Mouse (Mus musculus) fibroblast of lung, adult 2 months (primary cell): ENCODE data around the gene Akap6.
A peak's percentile ranks its signal among the peaks of the same experiment; 100 is the strongest.

Source experiments
- DNase-seq: peaks from one replicate; pipeline ENCODE4 v3.0.0-alpha.2; 2011; ENCODE audit warnings: low read depth

The Akap6 gene

DNA sequence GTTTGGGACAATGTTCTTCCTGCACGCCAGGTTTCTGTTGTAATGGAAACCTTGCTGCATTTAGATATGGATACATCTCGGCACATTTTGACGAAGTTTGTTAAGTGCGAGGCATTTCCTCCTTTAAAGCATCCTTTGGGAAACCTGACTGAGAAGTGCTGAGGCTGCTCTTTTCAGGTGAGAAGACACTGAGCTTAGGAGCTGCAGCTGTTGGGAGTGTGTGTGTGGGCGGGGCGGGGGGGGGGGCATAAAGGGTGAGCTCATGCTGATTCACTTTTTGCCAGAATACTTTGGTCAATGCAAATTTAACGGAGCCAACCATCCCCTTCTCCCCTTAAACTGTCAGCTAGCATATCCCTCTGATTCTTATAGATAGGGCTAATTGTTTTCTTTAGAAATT lies 81.9 kb downstream of the Akap6 start:
- no peak for DNase-seq

DNA sequence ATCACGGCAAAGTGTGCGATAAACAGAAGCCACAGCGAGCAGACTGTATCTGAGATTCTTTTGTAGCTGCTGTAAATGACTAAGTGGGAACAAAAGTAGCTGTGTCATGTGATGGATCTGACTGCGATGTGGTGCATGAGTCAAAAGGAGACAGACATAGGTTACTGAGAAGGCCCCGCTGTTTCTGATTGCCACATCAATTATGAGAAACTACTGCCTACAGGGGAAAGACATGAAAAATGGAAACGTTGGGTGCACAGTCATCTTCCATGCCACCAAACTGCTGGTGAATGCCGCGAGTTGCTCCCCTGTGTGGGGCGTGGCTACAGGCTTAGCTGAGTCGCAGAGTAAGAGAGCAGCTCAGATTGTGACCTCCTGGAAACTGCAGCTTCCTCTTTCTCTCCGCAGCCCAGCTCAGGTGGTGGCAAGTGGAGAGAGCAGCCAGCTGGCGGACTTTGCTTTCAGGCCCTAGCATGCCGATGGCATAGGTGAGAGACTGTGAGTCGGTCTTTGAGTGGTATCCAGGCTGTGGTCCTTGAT lies 83.8 kb downstream of the Akap6 start:
- DNase-seq: peak; percentile 91

GRCm38 (mm10) chr12:52785217-52785616 lies 86.0 kb downstream of the Akap6 start:
- no peak for DNase-seq

GRCm38 (mm10) chr12:52790350-52790768 lies 91.2 kb downstream of the Akap6 start:
- no peak for DNase-seq

GRCm38 (mm10) chr12:52794131-52794530 lies 94.9 kb downstream of the Akap6 start:
- DNase-seq: no peak

DNA sequence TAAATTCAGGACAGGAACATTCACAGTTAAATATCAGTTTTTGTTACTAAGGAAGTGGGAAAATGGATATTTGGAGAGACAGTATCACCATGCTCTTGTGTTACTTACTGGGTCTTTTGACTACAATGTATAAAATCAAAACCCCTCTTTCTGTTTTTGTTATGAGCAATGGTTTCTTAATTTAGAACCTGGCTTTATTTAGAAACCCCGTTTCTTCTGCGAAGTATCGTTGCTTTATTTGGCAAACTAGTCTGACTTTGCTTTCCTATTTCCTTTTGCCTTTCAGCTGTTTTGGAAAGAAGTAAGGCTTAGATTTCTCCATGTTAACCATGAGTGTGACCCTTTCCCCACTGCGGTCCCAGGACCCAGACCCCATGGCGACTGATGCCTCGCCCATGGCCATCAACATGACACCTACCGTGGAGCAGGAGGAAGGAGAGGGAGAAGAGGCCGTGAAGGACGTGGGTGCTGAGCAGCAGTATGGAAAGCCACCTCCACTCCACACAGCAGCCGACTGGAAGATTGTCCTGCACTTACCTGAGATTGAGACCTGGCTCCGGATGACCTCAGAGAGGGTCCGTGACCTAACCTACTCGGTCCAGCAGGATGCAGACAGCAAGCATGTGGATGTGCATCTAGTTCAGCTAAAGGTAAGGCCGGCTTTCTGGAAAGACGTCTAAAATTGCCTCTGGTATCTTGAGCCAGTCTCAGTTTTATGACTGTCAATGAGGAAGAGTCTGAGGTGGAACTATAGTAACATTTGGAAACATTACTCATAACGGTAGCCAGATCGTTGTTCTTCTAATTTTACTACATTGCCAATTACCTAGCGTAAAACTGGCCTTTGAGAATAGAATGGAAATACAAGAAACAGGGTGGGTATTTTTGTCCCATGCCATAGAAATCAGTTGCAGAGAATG lies 96.6 kb downstream of the Akap6 start:
- DNase-seq: no peak

GRCm38 (mm10) chr12:52796471-52796795 lies 97.2 kb downstream of the Akap6 start:
- DNase-seq: no peak

GRCm38 (mm10) chr12:52799717-52800116 lies 100.5 kb downstream of the Akap6 start:
- DNase-seq: no peak

DNA sequence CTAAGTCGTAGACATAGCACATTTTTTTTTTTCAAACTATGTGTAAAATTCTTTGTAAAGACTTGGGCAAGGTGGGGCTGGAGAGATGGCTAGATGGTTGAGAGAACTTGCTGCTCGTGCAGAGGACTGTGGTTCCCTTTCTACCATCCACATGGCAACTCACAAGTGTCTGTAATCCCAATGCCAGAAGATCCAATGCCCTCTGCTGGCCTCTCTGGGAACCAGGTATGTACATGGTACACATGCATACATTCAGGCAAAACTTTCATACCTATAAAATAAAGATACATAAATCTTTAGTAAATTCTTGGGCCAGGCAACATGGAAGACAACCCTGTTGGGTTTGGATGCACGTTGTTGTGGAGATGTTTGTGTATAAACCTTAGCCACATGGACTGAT lies 107.1 kb downstream of the Akap6 start:
- DNase-seq: no peak

- peak; percentile 65 for DNase-seq
These were observed 119.4 kb downstream of the Akap6 start for GRCm38 (mm10) chr12:52818588-52818987.

- no peak for DNase-seq
These were observed 125.6 kb downstream of the Akap6 start for GRCm38 (mm10) chr12:52824774-52825173.

- DNase-seq: peak; percentile 61
These were observed 130.0 kb downstream of the Akap6 start for GRCm38 (mm10) chr12:52828944-52829736.

DNA sequence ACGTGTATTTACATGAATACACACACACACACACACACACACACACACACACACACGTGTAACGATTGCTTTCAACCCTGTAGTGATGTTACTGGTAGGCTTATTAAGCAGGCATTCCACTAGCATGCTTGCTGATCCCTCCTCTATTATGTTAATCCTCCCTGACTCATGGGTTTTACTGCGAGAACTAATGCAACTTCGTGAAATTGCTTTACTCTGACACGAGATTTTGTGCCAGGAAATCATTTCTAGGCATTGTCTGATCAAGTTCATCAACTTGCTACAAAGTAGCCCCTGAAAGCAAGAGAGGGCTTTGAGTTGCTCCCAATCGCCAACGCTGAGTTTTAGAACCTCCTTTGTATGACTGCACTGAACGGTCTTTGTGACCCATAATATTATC lies 132.6 kb downstream of the Akap6 start:
- no peak for DNase-seq

GRCm38 (mm10) chr12:52832230-52832629 lies 133.0 kb downstream of the Akap6 start:
- DNase-seq: no peak

DNA sequence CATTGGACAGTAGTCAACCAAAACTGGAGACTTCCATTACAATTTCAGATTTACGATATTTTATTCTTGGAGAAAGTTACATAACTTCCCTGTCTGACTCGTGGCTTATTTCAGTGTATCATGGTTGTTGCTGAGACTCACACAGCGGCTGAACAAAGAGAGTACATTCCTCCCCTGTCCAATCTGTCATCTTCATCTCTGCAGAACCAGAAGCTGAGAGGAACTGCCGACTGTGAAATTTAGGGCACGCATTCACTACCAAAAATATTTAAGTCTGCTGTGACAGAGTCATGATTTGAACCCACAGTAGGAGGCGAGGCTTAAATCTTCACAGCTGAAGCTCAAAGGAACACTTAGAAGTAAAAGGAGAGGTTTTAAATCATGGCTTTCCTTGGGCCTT lies 134.0 kb downstream of the Akap6 start:
- DNase-seq: no peak

- no peak for DNase-seq
These were observed 134.9 kb downstream of the Akap6 start for GRCm38 (mm10) chr12:52834074-52834473.

DNA sequence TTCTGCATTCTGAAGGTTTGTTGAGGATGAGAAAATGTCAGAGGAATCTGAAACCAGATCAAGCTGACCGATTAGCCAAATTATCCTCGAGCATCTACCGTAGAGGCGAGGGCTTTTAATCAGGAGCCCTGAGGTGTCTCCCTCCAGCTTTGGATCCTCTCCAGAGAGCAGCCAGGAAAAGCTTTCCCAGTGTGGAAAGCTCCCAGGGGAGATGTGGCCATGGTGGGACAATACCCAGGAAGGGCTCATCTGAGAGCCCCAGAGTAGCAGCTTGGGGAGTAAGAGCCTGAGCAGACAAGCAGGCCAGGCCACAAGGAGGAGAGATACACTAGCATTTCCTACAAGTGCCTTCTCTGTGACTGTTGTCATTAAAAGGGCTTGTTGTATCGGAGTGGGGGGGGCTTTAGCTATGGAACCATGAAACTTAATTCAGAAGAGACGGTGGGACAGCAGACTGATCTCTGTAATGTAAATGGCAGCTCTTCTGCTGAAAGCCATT lies 135.6 kb downstream of the Akap6 start:
- no peak for DNase-seq

DNA sequence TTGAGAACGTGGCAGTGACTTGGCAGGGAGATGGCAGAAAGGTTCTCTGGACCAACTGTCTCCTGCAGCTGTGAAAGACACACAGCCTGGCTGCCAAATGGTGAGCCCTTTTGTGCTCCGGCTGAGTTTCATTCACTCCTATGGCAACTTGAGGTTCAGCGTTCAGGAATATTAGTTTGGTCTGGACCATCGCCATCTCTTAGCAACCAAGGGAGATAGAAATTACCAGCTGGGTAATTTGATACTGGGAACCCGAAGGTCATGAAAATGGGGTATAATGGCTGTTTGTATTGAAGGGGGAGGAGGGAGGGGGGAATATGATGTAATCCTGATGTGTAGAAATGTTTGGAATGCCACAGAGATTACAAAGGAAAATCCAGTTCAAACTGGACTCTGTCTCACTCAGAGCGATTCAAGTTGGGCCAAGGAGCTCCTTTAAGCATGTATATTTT lies 136.1 kb downstream of the Akap6 start:
- peak; percentile 57 for DNase-seq

DNA sequence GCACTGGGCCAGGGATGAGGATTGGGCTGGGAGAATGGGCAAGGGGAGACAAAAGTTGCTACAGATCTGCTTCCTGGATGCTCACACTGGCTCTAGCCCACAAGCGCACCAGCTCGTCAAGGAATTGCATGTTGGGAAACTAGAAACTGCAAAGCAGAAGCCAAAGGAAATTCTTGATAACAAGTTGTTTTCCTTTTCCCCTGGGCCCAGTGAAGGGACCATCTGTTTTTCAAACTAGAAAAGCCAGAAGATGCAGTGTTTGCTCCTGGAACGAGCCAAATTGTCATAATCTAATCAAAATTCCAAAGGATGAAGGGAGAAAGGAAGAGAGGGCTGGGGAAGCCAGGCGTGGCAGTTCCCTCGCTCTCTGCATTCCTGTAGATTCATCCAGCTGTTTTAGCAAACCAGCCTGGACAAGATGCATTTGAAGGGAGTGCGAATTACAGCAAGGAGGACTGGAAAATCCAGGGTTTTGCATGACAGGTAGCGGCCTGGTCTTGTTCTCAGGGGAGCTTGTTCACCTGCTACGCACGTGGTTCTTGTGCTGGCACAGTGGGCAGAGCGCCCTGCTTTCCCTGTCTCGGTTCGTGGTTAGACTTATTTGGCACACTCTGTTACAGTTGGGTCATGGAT lies 136.8 kb downstream of the Akap6 start:
- DNase-seq: peak; percentile 42

- no peak for DNase-seq
These were observed 146.8 kb downstream of the Akap6 start for GRCm38 (mm10) chr12:52845982-52846381.

DNA sequence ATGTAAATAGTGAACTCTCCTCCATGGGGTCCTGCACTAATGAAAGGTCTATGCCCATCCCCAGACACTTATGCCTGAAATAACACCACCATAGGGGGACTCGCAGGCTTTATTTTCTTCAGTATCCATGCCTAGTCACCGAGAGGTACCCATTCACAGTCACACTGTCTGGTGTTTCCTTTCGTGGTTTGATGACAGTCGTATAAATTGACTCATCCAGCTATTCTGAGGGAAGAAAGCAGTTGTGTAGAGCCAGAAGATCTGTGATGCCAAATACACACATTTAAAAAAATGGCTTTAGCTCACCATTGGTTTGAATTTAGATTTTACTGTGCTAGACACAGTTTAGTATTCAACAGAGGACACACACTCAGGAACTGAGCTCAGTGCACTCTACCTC lies 147.8 kb downstream of the Akap6 start:
- DNase-seq: no peak

DNA sequence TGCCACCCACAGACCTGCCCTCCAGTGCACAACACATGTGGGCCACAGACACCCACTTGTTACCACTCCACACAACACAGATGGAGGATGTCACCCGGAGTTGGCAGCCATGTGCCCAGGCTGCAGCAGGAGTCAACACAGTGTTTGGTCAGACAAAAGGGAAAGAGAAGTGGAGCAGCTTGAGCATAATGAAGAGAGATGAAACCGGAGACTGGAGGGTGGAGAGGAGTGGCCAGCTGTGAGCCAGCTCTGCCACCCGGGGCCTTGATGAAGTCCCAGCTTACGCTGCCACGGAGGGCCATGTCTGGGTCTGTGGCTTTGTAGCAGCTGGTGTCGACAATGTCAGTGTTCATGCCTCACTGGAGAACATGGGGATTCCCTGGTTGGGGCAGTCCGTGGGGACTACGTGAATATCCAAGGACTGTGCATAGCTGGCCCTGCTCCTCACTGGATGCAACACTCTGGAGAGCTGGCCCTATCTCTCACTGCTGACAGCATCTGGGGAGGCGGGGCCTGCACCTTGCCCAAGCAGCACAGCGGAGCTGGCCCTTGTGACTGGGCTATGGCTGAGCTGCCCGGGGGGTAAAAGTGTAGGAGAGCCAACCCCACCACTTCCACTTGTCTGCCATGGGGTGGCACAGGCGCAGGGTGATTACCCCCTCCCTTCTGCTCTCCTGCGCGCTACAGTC lies 148.8 kb downstream of the Akap6 start:
- no peak for DNase-seq
